Mouse (Mus musculus): ENCODE results near the gene Gngt2.

Gene Gngt2

GRCm38 (mm10) chr11:95837059-95837458 lies at the start of gene Gngt2:
Gngt2 (plus strand) TSS chr11:95837216.
- DNase-seq = peak; percentile 81

- no peak for DNase-seq
Measured at GRCm38 (mm10) chr11:95789451-95789891, 47.5 kb upstream of the Gngt2 start.

- DNase-seq = peak; percentile 66 to 76
Measured at GRCm38 (mm10) chr11:95791787-95792186, 45.2 kb upstream of the Gngt2 start.

- no peak for DNase-seq
Measured at GRCm38 (mm10) chr11:95792950-95793509, 44.0 kb upstream of the Gngt2 start.

GRCm38 (mm10) chr11:95794201-95794600 lies 42.8 kb upstream of the Gngt2 start:
- no peak for DNase-seq

- no peak for DNase-seq
Measured at GRCm38 (mm10) chr11:95795582-95795981, 41.4 kb upstream of the Gngt2 start.

- no peak for DNase-seq
Measured at GRCm38 (mm10) chr11:95805010-95805409, 32.0 kb upstream of the Gngt2 start.

GRCm38 (mm10) chr11:95805527-95805926 lies 31.5 kb upstream of the Gngt2 start:
- DNase-seq = no peak

- no peak for DNase-seq
Measured at GRCm38 (mm10) chr11:95807884-95808283, 29.1 kb upstream of the Gngt2 start.

- no peak for DNase-seq
Measured at GRCm38 (mm10) chr11:95808448-95809011, 28.5 kb upstream of the Gngt2 start.

GRCm38 (mm10) chr11:95809603-95810002 lies 27.4 kb upstream of the Gngt2 start:
- no peak for DNase-seq

- no peak for DNase-seq
Measured at GRCm38 (mm10) chr11:95810828-95811227, 26.2 kb upstream of the Gngt2 start.

GRCm38 (mm10) chr11:95811741-95812140 lies 25.3 kb upstream of the Gngt2 start:
- no peak for DNase-seq

GRCm38 (mm10) chr11:95812224-95812623 lies 24.8 kb upstream of the Gngt2 start:
- DNase-seq = no peak

GRCm38 (mm10) chr11:95814101-95814500 lies 22.9 kb upstream of the Gngt2 start:
- DNase-seq = no peak

GRCm38 (mm10) chr11:95814857-95815256 lies 22.2 kb upstream of the Gngt2 start:
- DNase-seq = no peak

- DNase-seq = no peak
Measured at GRCm38 (mm10) chr11:95815412-95815811, 21.6 kb upstream of the Gngt2 start.

GRCm38 (mm10) chr11:95819138-95819537 lies 17.9 kb upstream of the Gngt2 start:
- DNase-seq = no peak

GRCm38 (mm10) chr11:95821511-95821910 lies 15.5 kb upstream of the Gngt2 start:
- DNase-seq = no peak

GRCm38 (mm10) chr11:95822437-95822836 lies 14.6 kb upstream of the Gngt2 start:
- DNase-seq = no peak

- peak; percentile 96 to 97 for DNase-seq
Measured at GRCm38 (mm10) chr11:95824071-95824876, 12.7 kb upstream of the Gngt2 start, which contains the start of gene Phospho1. Phospho1 (plus strand) TSS chr11:95824499.

GRCm38 (mm10) chr11:95824877-95825243 lies 12.2 kb upstream of the Gngt2 start:
- peak; percentile 82 to 83 for DNase-seq

- DNase-seq = no peak
Measured at GRCm38 (mm10) chr11:95825625-95826024, 11.4 kb upstream of the Gngt2 start.
